Mouse (Mus musculus): ENCODE data around the gene Actn4. TPM values are rescaled to one million over a fixed set of nuclear protein-coding genes. Genes with fewer than 3 reads are reported as not detected.

Actn4 gene
- total and polyA plus RNA-seq, 2 experiments, result 47.4 to 125 TPM

DNA sequence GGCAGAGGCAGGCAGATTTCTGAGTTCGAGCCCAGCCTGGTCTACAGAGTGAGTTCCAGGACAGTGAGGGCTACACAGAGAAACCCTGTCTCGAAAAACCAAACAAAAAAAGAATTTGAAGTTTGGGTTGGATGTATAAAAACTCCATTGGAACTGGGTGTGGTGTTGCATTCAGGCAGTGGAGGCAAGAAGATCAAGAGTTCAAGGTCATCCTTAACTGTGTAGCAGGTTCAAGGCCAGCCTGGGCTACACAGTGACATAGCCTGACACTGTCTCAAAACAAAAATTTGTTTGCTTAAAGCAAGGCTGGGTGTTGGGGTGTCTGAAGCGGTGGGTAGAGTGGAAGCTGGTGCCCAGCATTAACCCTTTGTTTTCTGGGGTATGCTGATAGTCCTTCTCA, 31.3 kb upstream of the Actn4 start:
- Histone ChIP-seq H3K79me2 (ENCODE audit: control insufficient read depth, insufficient read depth, low read length) (no peaks in the 10 kb centered on the region), H3K4me3 (ENCODE audit: insufficient read depth, low read depth, low read length) (no peak overlapping the region), H3K36me3 (ENCODE audit: control insufficient read depth, insufficient read depth, low read length) (no peaks in the 10 kb centered on the region), H3K27ac (replicated peaks; ENCODE audit: insufficient read depth, low read depth, low read length) (no peak overlapping the region), H3K4me1 (ENCODE audit: control insufficient read depth, insufficient read depth, low read length) (no peaks in the 10 kb centered on the region), H3K9ac (ENCODE audit: low read depth, low read length) (no peak overlapping the region), H3K27me3 (ENCODE audit: control insufficient read depth, insufficient read depth, low read length) (no peaks in the 10 kb centered on the region)
- DNase-seq (ENCODE audit: extremely low read depth, low read depth, low spot score), result no peak
- no peak for TF ChIP-seq POLR2A (IDR thresholded peaks at IDR 0.05; ENCODE audit: extremely low read depth, insufficient read depth, low read length)
- no peak for TF ChIP-seq CTCF (IDR thresholded peaks at IDR 0.05; ENCODE audit: low read depth, low read length)
- 78% methylated on average over 3 of the region's 3 CpGs for WGBS

DNA sequence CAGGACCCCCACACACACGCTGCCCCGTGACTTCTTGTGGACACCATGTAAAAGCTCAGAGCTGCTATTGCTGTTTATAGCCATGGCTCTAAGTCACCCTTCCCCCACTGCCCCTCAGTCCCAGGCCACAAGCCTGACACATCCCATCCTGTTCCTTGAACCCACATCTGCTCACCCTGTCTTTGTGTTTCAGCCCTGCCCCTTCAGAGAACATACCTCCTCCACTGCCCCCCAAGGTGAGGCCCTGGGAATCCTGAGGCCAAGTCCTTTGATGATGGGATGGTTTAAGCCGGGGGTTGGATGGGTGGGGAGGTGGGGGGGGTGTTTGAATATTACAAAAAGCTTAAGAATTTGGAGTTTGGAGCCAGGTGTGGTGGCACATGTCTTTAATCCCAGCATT, 30.9 kb upstream of the Actn4 start:
- Histone ChIP-seq H3K9ac (ENCODE audit: low read depth, low read length) (no peak overlapping the region), H3K27me3 (ENCODE audit: control insufficient read depth, insufficient read depth, low read length) (no peaks in the 10 kb centered on the region), H3K79me2 (ENCODE audit: control insufficient read depth, insufficient read depth, low read length) (no peaks in the 10 kb centered on the region), H3K4me1 (ENCODE audit: control insufficient read depth, insufficient read depth, low read length) (no peaks in the 10 kb centered on the region), H3K27ac (replicated peaks; ENCODE audit: insufficient read depth, low read depth, low read length) (no peak overlapping the region), H3K4me3 (ENCODE audit: insufficient read depth, low read depth, low read length) (no peak overlapping the region), H3K36me3 (ENCODE audit: control insufficient read depth, insufficient read depth, low read length) (no peaks in the 10 kb centered on the region)
- DNase-seq (ENCODE audit: extremely low read depth, low read depth, low spot score), result no peak
- TF ChIP-seq POLR2A (IDR thresholded peaks at IDR 0.05; ENCODE audit: extremely low read depth, insufficient read depth, low read length) (no peak), CTCF (IDR thresholded peaks at IDR 0.05; ENCODE audit: low read depth, low read length) (no peak)
- WGBS, result 95% methylated on average over 3 of the region's 3 CpGs

DNA sequence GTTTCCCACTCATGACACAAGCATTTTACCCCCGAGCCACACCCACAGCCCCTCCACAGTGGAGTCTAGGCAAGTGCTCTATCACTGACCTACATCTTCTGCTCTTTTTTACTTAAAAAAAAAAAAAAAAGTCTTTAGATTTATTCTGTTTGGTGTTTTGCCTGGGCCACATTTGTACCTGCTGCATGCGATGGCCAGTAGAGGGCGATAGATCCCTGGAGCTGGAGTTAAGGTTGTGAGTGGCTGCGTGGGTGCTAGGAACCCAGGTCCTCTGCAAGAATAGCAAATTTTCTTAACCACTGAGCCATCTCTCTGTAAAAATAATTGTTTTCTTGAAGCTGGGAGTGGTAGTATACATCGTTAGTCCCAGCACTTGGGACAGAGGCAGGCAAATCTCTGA, 29.5 kb upstream of the Actn4 start:
- no peaks in the 10 kb centered on the region for H3K4me1 ChIP-seq (ENCODE audit: control insufficient read depth, insufficient read depth, low read length)
- no peak overlapping the region for H3K27ac ChIP-seq (replicated peaks; ENCODE audit: insufficient read depth, low read depth, low read length)
- 71% methylated on average over 5 of the region's 5 CpGs for WGBS
- no peak overlapping the region for H3K4me3 ChIP-seq (ENCODE audit: insufficient read depth, low read depth, low read length)
- TF ChIP-seq POLR2A (IDR thresholded peaks at IDR 0.05; ENCODE audit: extremely low read depth, insufficient read depth, low read length) (no peak), CTCF (IDR thresholded peaks at IDR 0.05; ENCODE audit: low read depth, low read length) (peak; percentile 63)
- no peaks in the 10 kb centered on the region for H3K36me3 ChIP-seq (ENCODE audit: control insufficient read depth, insufficient read depth, low read length)
- H3K27me3 ChIP-seq (ENCODE audit: control insufficient read depth, insufficient read depth, low read length), result no peaks in the 10 kb centered on the region
- H3K9ac ChIP-seq (ENCODE audit: low read depth, low read length), result no peak overlapping the region
- no peaks in the 10 kb centered on the region for H3K79me2 ChIP-seq (ENCODE audit: control insufficient read depth, insufficient read depth, low read length)
- no peak for DNase-seq (ENCODE audit: extremely low read depth, low read depth, low spot score)

DNA sequence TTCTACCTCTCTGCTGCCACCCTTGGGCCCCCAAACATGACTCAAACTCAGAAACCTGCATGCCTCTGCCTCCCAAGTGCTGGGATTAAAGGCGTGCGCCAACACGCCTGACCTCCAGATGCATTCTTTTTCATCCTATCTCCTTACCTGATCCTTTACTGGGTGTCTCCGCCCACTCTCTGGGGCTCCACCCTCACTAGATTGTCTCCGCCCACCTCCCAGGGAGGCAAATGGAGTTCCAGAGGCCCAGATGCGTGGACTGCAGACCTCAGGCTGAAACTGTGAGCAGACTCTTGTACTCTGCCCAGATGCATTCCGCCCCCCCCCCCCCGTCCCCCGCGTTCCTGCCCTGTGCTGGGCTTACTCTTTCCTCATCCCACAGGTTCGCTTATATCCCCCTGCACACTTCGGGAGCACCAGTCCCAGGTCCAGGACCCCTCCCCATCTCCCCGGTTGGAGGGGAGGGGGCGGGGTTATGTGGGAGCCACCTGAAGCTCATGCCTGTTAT, 28.7 kb upstream of the Actn4 start:
- no peaks in the 10 kb centered on the region for H3K79me2 ChIP-seq (ENCODE audit: control insufficient read depth, insufficient read depth, low read length)
- no peak overlapping the region for H3K27ac ChIP-seq (replicated peaks; ENCODE audit: insufficient read depth, low read depth, low read length)
- H3K4me1 ChIP-seq (ENCODE audit: control insufficient read depth, insufficient read depth, low read length), result no peaks in the 10 kb centered on the region
- H3K9ac ChIP-seq (ENCODE audit: low read depth, low read length), result no peak overlapping the region
- H3K4me3 ChIP-seq (ENCODE audit: insufficient read depth, low read depth, low read length), result no peak overlapping the region
- no peaks in the 10 kb centered on the region for H3K27me3 ChIP-seq (ENCODE audit: control insufficient read depth, insufficient read depth, low read length)
- no peaks in the 10 kb centered on the region for H3K36me3 ChIP-seq (ENCODE audit: control insufficient read depth, insufficient read depth, low read length)
- WGBS, result 63% methylated on average over 13 of the region's 14 CpGs
- DNase-seq (ENCODE audit: extremely low read depth, low read depth, low spot score), result no peak
- TF ChIP-seq CTCF (IDR thresholded peaks at IDR 0.05; ENCODE audit: low read depth, low read length) (no peak), POLR2A (IDR thresholded peaks at IDR 0.05; ENCODE audit: extremely low read depth, insufficient read depth, low read length) (no peak)

DNA sequence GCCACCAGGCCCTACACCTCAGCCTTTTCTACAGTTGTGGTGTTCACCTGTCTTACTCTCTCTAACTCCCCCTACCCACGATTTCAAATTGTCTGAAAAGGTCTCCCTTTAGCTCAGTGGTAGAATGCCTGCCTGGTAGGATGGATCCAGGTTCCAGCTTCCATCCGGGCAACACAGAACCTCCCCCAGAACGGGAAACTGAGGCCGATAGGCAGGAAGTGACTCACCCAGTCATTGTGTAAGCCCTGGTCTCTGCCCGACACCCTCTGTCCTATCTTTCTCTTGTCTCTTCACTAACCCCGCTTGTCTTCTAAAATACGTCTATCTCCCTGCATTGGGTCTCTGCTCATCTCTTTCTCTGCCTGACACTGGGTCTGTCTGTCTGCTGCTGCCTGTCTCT, 23.1 kb upstream of the Actn4 start:
- no peak overlapping the region for H3K27ac ChIP-seq (replicated peaks; ENCODE audit: insufficient read depth, low read depth, low read length)
- H3K36me3 ChIP-seq (ENCODE audit: control insufficient read depth, insufficient read depth, low read length), result no peaks in the 10 kb centered on the region
- peaks cover 5% of the 10 kb centered on the region; the same call in 1 of the 2 replicates for H3K79me2 ChIP-seq (ENCODE audit: control insufficient read depth, insufficient read depth, low read length)
- no peak overlapping the region for H3K4me3 ChIP-seq (ENCODE audit: insufficient read depth, low read depth, low read length)
- TF ChIP-seq POLR2A (IDR thresholded peaks at IDR 0.05; ENCODE audit: extremely low read depth, insufficient read depth, low read length) (no peak), CTCF (IDR thresholded peaks at IDR 0.05; ENCODE audit: low read depth, low read length) (no peak)
- peaks cover 5% of the 10 kb centered on the region for H3K4me1 ChIP-seq (ENCODE audit: control insufficient read depth, insufficient read depth, low read length)
- H3K9ac ChIP-seq (ENCODE audit: low read depth, low read length), result no peak overlapping the region
- no peak for DNase-seq (ENCODE audit: extremely low read depth, low read depth, low spot score)
- no peaks in the 10 kb centered on the region for H3K27me3 ChIP-seq (ENCODE audit: control insufficient read depth, insufficient read depth, low read length)
- WGBS, result 80% methylated on average over 7 of the region's 7 CpGs

GRCm38 (mm10) chr7:28984452-28984851, 22.3 kb upstream of the Actn4 start:
- H3K27me3 ChIP-seq (ENCODE audit: control insufficient read depth, insufficient read depth, low read length), result no peaks in the 10 kb centered on the region
- DNase-seq (ENCODE audit: extremely low read depth, low read depth, low spot score), result no peak
- no peak overlapping the region for H3K27ac ChIP-seq (replicated peaks; ENCODE audit: insufficient read depth, low read depth, low read length)
- 96% methylated on average over 1 of the region's 1 CpGs for WGBS
- H3K79me2 ChIP-seq (ENCODE audit: control insufficient read depth, insufficient read depth, low read length), result peaks cover 5% of the 10 kb centered on the region; the same call in 1 of the 2 replicates
- H3K4me1 ChIP-seq (ENCODE audit: control insufficient read depth, insufficient read depth, low read length), result peaks cover 6% of the 10 kb centered on the region
- TF ChIP-seq CTCF (IDR thresholded peaks at IDR 0.05; ENCODE audit: low read depth, low read length) (no peak), POLR2A (IDR thresholded peaks at IDR 0.05; ENCODE audit: extremely low read depth, insufficient read depth, low read length) (no peak)
- H3K4me3 ChIP-seq (ENCODE audit: insufficient read depth, low read depth, low read length), result no peak overlapping the region
- no peaks in the 10 kb centered on the region; the same call in 1 of the 2 replicates for H3K36me3 ChIP-seq (ENCODE audit: control insufficient read depth, insufficient read depth, low read length)
- H3K9ac ChIP-seq (ENCODE audit: low read depth, low read length), result no peak overlapping the region

All from liver, adult 2 months (tissue).